Mouse (Mus musculus): ENCODE results near the gene Trpm4.
"Not testable (repeated sequence)": the region's sequence is repeated elsewhere in the genome, so short reads cannot be mapped to it uniquely, and the experiment has no call there.

The Trpm4 gene

GRCm38 (mm10) chr7:45309455-45309854, 24.1 kb downstream of the Trpm4 start:
- DNase-seq: no peak

- DNase-seq: no peak
Measured at GRCm38 (mm10) chr7:45308551-45309240, 24.9 kb downstream of the Trpm4 start.

DNA sequence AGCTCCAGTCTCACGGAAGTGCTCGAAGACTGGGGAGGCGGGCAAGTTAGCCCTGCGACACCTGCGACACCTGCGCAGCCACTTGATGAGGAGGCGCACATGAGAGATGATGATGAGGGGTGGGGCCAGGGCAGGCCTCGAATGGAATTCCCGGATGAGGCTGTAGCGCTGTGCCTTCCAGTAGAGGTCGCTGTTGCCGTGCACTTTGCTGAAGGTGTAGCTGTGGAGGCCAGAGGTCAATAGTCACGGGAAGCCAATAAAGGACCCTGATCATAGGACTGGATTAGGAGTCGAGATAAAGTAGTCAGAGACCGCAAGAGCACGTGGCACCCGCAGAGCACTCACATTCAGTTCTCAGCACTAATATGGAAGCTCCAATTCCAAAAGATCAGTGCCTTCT, 28.3 kb downstream of the Trpm4 start:
- peak; percentile 86 for DNase-seq

GRCm38 (mm10) chr7:45304869-45305268, 28.7 kb downstream of the Trpm4 start:
- DNase-seq: no peak

GRCm38 (mm10) chr7:45302626-45303025, 31.0 kb downstream of the Trpm4 start:
- no peak for DNase-seq

- DNase-seq: peak; percentile 53
Measured at GRCm38 (mm10) chr7:45300270-45300669, 33.3 kb downstream of the Trpm4 start.

GRCm38 (mm10) chr7:45299752-45300151, 33.8 kb downstream of the Trpm4 start:
- DNase-seq: no peak

DNA sequence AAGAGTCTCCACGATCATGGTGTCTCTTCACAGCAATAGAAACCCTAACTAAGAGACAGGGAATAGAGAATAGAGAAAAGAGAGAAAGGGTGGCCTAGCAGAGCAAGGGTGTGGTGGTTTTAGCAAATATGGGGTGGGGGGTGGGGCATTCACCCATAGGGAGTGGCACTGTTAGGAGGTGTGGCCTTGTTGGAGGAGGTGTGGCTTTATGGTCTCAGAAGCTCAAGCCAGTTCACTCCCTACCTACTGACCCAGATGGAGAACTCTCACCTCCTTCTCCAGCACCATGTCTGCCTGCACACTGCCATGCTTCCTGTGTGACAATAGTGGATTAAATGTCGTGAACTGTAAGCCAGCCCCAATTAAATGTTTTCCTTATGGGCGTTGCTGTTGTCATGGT, 36.0 kb downstream of the Trpm4 start:
- DNase-seq: no peak

GRCm38 (mm10) chr7:45296626-45297025, 37.0 kb downstream of the Trpm4 start:
- no peak for DNase-seq

GRCm38 (mm10) chr7:45286486-45286885, 47.1 kb downstream of the Trpm4 start:
- DNase-seq: no peak

- DNase-seq: peak; percentile 57
Measured at GRCm38 (mm10) chr7:45277136-45277760, 56.3 kb downstream of the Trpm4 start, which contains the start of gene Slc6a21. Gene Slc6a21, plus strand, starts transcription at chr7:45277513.

GRCm38 (mm10) chr7:45273672-45274071, 59.9 kb downstream of the Trpm4 start:
- no peak for DNase-seq

DNA sequence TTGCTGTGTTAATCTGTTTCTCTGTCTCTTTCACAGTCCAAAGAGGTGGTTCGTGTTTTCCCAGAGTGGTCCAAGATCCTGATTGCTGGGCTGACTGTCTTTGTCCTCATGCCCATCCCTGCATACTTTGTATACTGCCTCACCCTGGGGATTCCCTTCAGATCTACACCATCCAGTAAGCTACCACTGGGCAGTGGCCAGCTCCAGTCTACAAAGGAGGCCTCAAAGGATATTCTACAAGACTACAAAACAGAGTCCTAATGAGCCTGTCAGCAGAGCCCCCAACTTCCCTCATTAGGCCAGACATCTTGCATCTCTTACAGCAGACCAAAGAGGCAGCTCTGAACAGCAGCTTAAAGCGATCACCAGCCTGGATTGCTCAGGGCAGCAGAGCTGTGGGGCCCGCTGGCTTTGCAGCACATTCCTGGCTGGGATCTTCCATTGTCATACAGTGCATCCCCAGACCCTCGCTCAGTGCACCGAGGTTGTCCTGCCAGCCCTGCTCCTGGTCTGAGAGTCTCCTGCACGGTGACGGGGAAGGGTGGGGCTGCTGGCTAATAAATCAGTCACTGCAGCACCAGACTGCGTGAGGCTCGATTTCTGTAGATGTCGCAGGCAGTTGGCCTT, 60.7 kb downstream of the Trpm4 start:
- DNase-seq: no peak

GRCm38 (mm10) chr7:45265518-45265917, 68.1 kb downstream of the Trpm4 start:
- DNase-seq: no peak

GRCm38 (mm10) chr7:45264348-45264747, 69.2 kb downstream of the Trpm4 start:
- no peak for DNase-seq

- DNase-seq: no peak
Measured at GRCm38 (mm10) chr7:45263006-45263607, 70.5 kb downstream of the Trpm4 start.

- no peak for DNase-seq
Measured at GRCm38 (mm10) chr7:45262266-45262665, 71.3 kb downstream of the Trpm4 start.

- no peak for DNase-seq
Measured at GRCm38 (mm10) chr7:45259281-45259680, 74.3 kb downstream of the Trpm4 start.

- no peak for DNase-seq
Measured at GRCm38 (mm10) chr7:45257063-45257840, 76.3 kb downstream of the Trpm4 start.

DNA sequence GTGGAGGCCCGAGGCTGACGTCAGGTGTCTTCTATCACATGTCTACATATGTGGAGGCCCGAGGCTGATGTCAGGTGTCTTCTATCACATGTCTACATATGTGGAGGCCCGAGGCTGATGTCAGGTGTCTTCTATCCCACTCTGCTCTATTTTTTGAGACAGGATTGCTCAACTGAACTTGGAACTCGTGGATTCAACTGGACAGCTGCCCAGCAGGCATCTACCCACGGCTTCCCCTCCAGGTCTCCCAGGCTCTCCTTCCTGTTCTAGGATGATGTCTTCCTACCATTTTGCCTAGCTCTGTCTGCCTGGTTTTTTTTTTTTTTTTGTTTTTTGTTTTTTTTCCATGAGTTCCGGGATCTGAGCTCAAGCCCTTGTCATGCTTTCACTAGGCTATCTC, 77.8 kb downstream of the Trpm4 start:
- DNase-seq: not testable (repeated sequence)

- DNase-seq: no peak
Measured at GRCm38 (mm10) chr7:45253806-45254205, 79.8 kb downstream of the Trpm4 start.
